Mouse (Mus musculus) ZHBTc4 (cell line): ENCODE measurements at regions not wholly inside any gene's neighbourhood (a gene's known extent, or its start where the extent isn't known, plus 50 kb on each side); places are given as distances from the start of the nearest gene placed in this dataset.

Experiments used
- DNase-seq: peaks from one replicate; pipeline ENCODE4 v3.0.0-alpha.2; 2011; ENCODE audit warnings: low read depth, low spot score

DNA sequence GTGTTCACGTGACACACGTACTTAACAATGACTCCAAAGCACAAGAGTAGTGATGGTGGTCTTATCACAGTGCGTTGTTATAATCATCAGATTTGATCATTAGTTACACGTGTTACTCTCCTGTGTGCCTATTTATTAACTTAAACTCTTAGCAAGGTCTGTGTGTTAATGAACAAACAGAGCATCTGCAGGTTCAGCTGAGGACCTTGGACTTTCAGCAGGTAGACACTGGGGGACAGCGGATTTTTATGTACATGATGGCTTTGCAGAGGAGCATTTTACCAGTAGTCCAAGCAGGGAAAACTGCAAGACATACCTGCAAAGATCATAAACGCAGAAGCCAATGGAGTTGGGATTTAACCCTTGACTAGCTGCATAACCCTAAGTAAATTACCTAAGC is 211.7 kb upstream of the Ntm start:
- no peak for DNase-seq

DNA sequence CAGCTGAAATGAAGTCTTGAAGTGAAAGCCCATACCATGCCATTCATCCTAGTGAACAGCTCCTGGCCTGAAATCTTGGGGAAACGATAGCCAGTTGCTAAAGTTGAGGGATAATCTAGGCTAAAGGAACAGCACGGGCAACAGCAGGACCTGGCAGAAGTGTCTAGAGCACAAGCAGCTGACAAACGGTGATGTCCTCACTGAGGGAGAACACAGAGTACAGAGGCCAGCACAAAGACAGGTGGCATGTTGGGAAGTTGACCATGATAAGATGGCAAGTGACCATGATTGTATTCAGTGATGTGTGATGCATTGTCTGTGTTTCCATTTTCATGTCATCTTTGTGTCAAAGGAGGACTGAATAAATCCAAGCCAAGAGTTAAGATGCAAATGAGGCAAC is 212.4 kb upstream of the Ntm start:
- DNase-seq, result no peak

DNA sequence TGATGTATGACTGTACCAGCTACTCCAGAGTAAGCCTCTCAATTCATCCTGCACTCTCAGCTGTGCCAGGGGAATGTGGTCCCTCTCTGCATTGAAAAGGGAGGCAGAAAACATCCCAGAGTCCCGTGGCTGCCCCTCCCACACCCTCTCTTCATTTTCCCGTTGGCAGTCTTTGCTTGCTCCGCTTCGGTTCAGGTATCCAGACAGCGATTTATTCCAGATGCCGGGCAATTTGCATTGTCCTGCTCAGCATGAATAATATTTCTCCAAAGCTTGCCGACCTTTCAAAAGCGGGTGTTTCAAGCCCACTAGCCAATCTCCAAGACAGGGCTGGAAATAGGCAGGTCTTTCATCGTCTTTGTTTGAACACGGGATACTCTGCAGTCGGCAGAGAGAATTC is 220.5 kb upstream of the Ntm start:
- no peak for DNase-seq

DNA sequence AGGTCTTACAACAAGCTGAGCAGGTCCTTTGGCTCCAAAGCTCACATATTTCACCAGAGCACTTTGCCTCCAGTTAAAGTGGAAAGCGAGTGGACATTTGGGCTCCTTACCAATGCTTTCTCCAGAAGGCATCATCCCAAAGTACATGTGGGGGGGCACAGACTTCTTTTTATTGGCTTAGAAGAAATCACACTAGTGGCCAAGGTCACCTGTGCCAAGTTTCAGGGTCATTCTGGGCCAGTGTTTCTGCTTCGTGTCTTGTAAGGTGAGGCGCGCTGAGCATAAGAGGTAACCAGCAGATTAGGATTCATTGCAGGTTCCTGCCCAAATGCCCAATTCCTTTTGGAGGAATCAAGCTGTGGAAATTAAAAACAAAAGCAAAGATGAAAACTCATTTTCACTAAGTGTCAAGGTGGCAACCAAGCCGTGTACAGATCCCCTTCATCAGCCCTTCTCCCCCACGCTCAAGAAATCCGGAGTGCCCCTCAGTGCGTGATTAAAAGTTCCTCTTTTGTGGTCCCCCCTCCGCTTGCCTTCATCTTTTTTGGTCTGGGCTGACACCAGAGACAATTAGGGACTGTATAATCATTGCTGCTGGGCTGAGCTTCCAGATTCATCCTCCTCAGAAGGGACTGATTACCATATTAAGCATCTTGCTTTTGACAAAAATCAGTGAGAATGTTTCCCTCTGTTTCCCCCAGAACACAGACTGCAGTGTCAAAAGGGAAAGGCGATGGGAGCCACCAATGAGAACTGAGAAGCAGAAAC is 222.2 kb upstream of the Ntm start:
- no peak for DNase-seq

DNA sequence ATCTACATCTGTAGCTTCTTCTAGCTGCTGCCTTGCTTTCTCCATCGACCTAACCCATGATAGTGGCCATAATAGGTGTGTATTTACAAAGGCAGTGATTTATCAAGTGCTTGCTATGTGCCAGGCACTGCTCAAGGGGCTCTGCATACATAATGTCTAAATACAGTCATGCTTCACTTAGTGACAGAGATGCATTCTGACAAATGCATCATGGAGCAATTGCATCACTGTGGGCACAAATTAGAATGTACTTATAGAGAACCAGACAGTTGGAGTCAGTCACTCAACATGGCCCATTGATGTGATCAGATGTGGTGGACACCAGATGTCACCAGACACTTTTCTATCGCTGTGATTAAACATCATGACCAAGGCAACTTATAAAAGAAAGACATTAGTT is 223.3 kb upstream of the Ntm start:
- no peak for DNase-seq

DNA sequence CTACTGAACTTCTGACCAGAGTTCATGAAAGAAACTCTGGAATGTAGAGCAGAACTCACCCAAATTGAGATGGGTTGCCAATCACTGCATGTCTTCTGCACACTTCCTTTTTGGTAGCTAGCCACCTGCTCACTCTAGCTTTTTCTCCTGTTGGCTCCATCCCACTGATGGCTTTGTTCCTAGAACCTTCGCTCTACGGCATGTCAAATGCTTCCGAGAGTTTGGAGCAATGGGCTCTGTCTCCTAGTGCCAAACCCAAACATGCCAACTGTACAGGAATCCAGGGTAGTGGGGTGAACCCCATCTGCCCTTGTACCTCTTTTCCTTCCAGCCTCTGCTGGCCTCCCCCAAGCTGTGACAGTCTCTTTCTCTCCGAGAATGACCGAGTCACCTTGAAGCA is 227.1 kb upstream of the Ntm start:
- DNase-seq, result no peak

DNA sequence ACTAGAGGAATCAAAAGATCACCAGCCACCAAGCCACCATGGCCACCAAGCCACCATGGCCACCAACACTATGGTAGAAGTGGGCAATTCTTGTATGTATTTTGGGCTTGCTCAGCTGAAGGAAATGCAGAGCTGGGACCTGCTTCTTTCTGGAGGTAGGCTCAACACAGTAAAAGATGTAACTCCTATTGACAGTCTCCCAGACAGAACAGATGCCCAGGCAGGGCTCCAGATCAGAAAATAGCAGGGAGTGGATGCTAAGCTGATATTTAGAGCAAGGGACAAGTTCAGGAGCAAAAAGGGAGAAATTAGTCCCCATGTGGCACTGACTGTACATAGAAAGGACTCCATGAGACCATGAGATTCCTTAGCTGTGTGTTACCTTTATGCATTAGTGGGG is 228.2 kb upstream of the Ntm start:
- DNase-seq, result no peak

DNA sequence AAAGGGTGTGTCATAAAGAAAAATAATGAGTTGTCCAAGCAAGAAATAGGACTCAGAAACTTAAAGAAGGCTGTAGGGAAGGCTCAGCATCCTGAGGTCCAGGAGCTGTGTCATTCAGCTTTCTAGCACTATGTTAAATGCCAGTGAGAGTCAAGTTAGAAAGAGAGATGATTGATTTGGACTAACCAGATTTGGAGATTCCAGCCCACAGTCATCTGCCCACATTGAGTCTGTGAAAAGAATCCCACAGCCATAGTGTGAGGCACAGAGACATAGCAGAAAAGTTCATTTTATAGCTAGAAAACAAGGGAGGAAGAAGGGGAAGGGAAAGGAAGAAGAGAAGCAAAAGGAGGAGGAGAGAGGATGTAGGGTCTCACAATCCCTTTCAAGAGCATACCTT is 229.0 kb upstream of the Ntm start:
- DNase-seq, result no peak

DNA sequence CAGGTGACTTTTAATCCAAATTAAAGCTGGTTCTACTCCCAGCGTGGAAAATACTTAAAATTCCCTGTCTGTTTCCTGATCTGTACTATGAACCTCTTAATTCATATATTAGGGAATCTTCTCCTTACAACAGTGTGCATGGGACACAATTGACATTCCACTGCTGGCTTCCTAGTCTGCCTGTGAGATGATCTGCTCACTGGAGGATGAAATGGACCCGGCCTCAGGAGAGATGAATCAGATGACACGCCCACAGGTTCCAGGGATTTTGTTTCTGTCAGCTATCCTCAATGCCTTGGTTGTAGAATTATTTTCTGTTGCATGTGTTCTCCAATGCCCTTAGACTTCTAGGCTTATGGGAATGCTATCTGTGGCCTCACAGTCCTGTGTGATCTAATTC is 231.9 kb upstream of the Ntm start:
- DNase-seq, result no peak

DNA sequence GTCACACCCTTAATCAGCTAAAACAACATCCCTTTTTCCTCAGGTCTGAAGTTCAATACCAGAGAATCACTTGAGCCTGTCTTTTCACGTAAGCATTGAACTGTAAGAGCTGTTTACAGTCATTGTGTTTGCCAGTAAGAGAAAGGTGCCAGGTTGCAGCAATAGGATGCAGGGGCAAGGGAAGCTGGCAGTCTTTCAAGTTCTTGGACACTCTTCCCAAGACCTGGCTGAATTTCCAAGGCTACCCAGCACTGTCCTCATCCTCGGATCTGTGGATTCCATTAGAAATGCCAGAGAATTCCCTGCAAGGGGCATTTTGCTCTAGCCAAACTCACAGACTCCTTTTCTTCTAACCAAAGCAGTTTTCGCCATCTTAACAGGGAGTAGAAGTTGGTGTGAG is 224.5 kb upstream of the Snx19 start:
- DNase-seq, result no peak

DNA sequence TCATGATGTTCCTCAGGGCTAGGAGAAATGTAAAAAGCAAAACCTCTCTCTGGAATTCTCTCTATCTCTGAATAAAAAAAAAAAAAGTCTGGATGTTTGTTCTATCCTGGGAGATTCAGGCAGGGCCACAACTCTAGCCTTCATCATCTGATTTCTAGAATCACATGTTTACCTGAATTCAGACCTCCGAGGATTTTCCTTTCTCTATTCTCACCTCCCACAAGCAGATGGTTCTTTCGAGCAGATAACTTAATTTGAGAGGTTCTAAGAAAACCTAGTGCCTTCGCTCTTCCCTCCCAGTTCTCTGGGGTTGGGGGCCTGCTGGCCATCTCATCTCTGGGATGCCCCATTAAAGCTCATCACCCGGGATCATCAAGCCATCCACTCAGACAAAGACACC is 219.3 kb upstream of the Snx19 start:
- DNase-seq, result no peak

DNA sequence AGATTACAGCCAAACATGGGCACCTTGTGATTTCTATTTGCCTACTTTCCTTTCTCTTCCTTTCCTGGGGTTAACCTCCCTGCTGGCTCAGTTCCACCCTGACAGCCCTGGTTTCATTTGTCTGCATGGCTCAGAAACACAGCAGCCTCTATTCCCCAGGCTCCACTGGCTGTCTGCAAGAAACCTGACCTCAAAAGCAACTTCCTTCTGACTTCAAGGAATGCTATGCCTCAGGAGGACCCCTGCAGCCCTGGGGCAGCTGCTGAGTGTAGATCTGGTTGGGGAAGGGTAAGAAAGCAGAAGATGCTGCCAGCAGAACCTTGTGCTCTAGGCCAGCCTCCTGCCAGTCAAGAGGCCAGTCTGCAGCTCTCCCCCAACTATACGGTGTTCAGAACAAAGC is 217.1 kb upstream of the Snx19 start:
- no peak for DNase-seq

DNA sequence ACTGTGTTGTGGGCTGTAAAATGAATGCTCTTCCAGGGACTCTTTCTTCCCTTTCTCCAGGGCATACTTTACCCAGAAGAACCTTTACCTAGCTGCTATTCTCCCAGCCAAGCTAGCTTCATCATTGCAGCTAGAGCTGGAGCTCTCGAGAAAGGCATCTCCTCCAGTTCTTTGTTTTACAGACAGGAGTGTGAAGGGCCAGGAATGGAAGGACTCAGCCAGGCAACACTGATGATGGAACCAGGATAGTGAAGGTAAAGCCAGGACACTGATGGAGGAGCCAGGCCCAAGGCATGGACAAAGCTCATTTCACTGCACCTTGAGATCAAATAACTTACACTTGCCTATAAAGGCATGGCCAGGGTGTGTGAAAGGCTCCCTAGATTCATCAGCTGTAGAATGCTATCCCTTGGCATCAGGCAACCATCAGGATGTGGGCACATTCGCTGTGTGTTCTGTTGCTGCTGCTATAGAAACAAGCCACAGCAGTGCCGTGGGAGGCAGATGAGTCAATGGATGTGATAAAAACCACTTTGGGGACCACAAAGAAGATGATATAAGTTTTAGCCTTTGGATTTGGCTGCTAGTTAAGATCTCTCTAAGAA is 214.3 kb upstream of the Snx19 start:
- DNase-seq, result no peak

DNA sequence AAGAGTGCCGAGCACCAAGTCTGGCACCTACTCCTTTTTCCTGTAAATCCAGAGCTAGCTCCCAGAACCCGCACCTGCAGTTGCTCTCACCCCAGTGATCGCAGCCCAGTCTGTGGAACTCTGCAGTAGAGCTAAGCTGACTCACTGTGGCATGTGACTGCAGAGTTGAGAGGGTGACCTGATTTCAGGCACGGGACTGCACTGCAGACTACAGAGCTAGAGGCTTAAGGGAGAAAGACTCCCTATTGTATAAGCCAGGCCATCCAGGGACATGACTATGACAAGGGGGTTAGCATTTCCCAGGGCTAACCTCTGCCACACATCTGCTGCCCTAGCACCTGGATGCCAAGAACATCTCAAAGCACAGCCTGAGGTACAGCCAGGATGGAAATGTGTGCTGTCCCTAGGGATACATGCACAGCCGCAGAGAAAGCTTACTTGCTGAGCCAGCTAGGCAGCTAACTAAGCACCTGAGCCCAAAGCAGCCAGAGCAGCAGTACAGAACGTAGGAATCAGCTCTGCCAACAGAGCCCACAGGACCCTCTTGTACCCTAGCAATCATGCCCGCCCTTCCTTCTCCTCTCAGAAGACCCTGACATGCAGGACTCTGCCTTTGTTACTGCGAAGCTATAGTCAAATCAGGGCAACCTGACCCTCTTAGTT is 192.3 kb upstream of the Snx19 start:
- no peak for DNase-seq

DNA sequence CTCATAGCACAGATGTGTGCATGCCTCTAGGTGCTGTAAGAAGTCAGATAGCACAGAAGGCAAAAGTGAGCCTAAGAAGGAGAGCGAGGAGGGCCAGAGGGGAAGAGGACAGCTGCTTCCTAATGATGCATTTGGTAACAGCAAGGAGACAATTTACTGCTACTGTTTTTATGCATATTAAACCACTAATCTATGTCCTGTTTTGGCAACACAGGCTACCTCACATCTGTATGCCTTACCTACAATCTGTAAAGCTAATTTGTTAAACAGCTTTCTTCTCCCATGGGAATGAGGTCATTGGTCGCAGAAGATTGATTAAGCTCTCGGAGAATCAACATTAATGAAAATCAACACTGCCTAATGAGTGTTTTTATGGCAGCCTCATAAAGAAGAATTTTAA is 191.1 kb upstream of the Snx19 start:
- DNase-seq, result no peak

DNA sequence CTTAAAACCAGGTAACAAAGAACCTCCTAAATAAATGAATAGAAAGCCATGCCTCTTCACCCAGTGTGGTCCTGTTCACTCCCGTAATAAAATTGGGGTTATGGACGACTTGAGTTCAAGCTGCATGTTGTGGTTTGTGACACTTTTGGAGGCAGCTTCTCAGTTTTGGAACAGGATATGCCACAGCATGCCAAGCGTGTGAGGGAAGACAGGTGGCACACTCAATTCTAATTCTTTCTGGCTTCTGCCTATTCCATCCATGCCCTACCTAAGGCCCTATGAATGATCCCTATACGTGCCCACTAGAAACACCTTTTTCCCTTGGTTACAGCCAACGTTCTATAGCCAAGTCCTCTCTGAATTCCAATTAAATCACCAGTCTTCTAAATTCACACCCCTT is 184.8 kb upstream of the Snx19 start:
- no peak for DNase-seq

DNA sequence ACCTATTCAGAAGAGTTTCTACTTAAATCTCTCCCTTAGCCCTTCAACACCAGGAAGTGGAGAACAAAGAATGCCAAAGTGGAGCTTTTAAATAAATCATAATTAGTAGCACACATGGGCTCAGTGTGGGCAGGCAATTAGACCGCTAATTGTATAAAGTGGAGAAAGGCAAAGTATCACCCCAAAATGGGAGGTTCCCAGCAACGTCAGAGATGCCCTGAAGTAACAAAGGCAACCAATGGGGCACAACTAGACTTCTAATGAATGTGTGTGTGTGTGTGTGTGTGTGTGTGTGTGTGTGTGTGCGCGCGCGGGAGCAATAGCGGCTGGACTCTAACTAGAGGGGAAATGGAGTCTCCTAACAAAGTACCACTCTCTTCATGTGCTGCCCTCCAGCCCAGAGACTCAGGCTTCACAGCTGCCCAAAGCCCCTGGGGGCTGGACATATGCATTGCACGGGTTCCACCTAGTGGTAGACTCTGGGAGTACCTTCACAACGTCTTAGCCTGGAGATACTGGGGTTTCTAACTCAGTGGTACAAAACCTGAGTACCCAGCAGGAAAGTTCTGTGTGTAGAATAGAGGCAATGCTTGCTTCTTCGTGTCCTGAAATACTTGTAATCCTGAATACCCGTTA is 162.3 kb upstream of the Snx19 start:
- peak; percentile 65 for DNase-seq

DNA sequence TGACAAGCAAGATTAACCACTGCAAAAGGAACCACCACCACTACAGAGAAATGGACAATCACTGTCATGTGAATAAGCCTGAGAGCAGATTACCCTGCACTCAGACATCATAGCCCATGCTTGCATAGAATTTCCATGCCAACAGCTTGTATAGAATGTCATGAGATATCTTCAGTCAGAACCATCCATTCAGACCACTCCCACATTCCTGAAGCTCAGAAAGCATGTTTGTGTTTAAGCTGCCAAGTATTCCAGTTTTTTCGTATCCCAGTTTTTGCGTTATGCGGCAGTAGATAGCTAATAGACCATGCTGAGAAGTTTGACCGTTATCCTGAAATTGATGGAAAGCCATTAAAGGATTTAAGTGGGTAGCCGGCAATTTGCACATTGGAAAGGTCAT is 155.8 kb upstream of the Snx19 start:
- no peak for DNase-seq

DNA sequence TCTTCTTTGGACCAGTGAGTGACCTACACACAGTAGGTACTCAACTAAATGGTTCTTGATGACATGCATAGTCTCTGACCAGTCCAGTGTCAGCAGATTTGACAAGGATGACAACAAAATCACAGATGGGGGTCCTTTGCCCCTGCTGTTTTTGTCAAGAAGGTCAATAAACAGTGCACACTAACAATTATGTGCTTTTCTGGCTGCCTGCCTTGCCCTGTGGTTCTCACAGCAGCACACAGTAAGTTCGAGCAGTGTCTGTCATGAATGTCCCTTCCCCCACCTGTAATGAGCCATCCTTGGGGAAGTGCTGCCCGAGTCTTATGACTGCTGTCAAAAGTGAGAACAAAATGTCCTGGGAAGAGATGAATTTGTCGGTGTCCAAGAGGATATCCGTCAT is 153.1 kb upstream of the Snx19 start:
- DNase-seq, result no peak

DNA sequence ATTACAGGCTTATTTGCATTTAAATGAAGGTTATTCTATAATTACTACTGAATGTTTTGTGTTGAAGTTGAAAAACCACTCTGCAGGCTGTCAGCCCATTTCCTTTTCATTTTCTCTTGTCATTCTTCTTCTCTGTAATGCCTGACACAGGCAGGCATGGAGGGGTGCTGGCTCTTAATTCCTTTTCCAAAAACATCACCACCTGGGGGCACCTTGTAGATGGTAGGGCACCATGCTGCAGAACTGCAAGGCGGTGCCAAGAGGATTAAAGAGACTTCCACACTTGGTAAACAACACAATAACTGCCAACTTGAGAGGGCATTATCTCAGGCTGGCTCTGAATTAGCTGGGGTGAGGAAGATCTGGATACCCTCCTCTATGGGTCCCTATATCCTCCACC is 148.7 kb upstream of the Snx19 start:
- DNase-seq, result no peak

DNA sequence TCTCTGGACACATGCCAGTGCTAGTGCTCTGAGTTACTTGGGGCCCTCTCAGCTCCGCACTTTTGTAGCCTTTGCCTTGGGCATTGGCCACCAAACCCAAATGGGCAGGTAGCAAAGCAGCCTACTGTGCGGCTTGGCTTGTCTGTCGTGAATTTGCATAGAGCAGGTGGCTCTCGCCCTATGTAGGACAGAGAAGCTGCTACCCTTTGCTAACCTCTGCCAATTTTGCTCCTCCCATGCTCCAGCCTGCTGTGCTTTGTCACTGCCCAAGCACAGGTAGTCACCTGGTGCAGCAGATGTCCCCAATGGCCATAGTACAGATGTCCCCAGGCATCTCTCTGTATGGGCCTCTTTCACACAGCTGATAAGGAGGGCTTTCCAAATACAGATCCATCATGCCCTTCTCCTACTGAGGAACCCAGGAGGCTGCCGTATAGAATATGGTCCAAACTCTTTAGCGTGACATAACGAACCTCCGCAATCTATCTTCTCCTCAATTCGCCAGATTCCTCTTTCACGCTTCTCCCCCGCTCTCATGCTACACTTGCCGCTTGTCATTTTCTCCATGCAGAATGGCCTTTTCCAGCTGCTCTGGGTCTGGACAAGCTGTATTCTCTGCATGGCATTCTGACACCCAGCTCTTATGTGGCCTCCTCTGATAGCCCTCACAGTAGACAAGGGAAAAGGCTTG is 143.7 kb upstream of the Snx19 start:
- no peak for DNase-seq

DNA sequence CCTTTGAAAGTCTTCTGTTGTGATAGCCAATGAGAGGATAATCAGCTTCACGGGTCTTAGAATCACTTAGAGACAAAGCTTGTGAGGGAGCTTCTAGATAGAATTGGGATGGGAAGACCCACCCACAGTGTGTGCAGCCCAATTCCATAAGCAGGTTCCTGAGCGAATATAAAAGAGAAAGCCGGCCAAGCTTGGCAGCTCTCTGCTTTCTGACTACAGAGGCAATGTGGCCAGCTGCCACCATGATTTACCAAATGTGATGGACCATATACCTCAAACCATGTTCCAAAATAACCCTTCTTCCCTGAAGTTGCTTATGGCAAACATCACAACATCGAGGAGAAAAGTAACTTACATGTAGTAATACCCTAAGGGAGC is 143.1 kb upstream of the Snx19 start:
- DNase-seq, result no peak
